Comparison of ENCODE assay signal across 19 mouse cellular contexts in the genomic region with DNA sequence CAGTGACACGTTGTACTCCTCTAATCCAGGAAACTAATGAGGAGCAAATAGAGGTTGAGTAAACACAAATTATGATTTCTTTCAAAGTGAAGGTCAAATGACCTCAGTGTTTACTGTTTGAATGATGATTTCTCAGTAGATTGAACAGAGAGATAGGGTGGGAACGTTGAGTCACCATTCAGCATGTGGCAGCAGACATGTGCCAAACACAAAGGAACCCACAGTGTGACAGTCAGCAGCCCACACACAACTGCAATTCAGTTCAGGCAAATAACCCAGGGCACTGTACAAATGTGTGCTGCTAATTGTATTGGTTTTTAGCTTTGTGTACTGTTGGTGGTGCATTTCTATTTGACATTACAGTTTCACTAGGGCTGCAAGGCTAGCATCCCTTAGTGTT.
A peak's percentile ranks its signal among the peaks of the same experiment; 100 is the strongest.
DNase-seq lines count a peak whose midpoint lies in the region; ATAC-seq and TF ChIP-seq lines count a peak whose summit lies in the region.
"Had no signal": no experiment of that assay in that cellular context is flagged by ENCODE, and none has a peak within 500 bp of the region (broad histone marks: within the 10 kb centered on the region; RNA-seq: fewer than 3 reads in every experiment).

No protein-coding gene starts in this region.

- H3K4me2 ChIP-seq in stomach, embryonic 15.5 days = no peak overlapping the region
- H3K4me2 ChIP-seq in stomach, postnatal 0 days (replicated peaks; ENCODE audit: low read depth) = no peak overlapping the region
- H3K4me2 ChIP-seq: embryonic facial prominence, embryonic 12.5 days; heart, embryonic 11.5 days; hindbrain, embryonic 14.5 days; limb, embryonic 13.5 days had no signal

- H3K36me3 ChIP-seq in stomach, embryonic 15.5 days = no peaks in the 10 kb centered on the region
- H3K36me3 ChIP-seq in stomach, postnatal 0 days (ENCODE audit: control insufficient read depth, insufficient read depth, low read length) = no peaks in the 10 kb centered on the region
- H3K36me3 ChIP-seq in heart, adult 2 months (ENCODE audit: control insufficient read depth, insufficient read depth, low read length) = no peaks in the 10 kb centered on the region
- H3K36me3 ChIP-seq: embryonic facial prominence, embryonic 12.5 days; limb, embryonic 13.5 days had no signal

- TF ChIP-seq CTCF in stomach, postnatal 0 days (IDR thresholded peaks at IDR 0.05; ENCODE audit: low read depth) = no peak
- no peak for TF ChIP-seq CTCF in heart, adult 2 months (IDR thresholded peaks at IDR 0.05)

- TF ChIP-seq EP300 in stomach, postnatal 0 days (optimal IDR thresholded peaks at IDR 0.05) = no peak
- no peak for TF ChIP-seq EP300 in heart, adult 2 months (IDR thresholded peaks at IDR 0.05; ENCODE audit: insufficient read depth, low read depth, low read length)

- no peak for DNase-seq in frontal cortex, postnatal 10 days (ENCODE audit: low spot score in 2 of 2)
- no peak for DNase-seq in stomach, postnatal 0 days (ENCODE audit: low spot score)
- DNase-seq in gonadal fat pad, adult 2 months (ENCODE audit: low read depth) = peak; percentile 34
- DNase-seq in telencephalon, adult 2 months (ENCODE audit: low read depth, low spot score) = peak; percentile 61
- no peak for DNase-seq in heart, adult 2 months
- DNase-seq in spleen, postnatal 10 days (ENCODE audit: low spot score in 2 of 2) = no peak
- DNase-seq: cerebellum, adult 2 months; gastrocnemius, postnatal 36 days; heart, postnatal 14 days; liver, postnatal 0 days; lung, postnatal 14 days; right cerebral cortex, postnatal 4 days had no signal

- TF ChIP-seq POLR2A in heart, adult 2 months (IDR thresholded peaks at IDR 0.05; ENCODE audit: insufficient read depth, low read depth, low read length) = no peak

- peak; percentile 52; the same call in 1 of the 2 replicates for ATAC-seq in frontal cortex, adult (ENCODE audit: low TSS enrichment)
- ATAC-seq in stomach, embryonic 15.5 days (ENCODE audit: insufficient read depth, low FRiP score, low read depth) = peak; percentile 47; the same call in 1 of the 2 replicates
- no peak for ATAC-seq in stomach, postnatal 0 days (ENCODE audit: low FRiP score, low TSS enrichment)
- ATAC-seq: intestine, embryonic 16.5 days; liver, postnatal 0 days had no signal

- H3K27me3 ChIP-seq in stomach, embryonic 15.5 days (replicated peaks) = no peaks in the 10 kb centered on the region
- no peaks in the 10 kb centered on the region for H3K27me3 ChIP-seq in stomach, postnatal 0 days (ENCODE audit: control insufficient read depth, insufficient read depth, low read length)
- no peaks in the 10 kb centered on the region for H3K27me3 ChIP-seq in heart, adult 2 months (ENCODE audit: control insufficient read depth, insufficient read depth, low read length)
- H3K27me3 ChIP-seq: embryonic facial prominence, embryonic 12.5 days; limb, embryonic 13.5 days had no signal

- no peaks in the 10 kb centered on the region for H3K9me3 ChIP-seq in stomach, embryonic 15.5 days
- no peaks in the 10 kb centered on the region for H3K9me3 ChIP-seq in stomach, postnatal 0 days (ENCODE audit: control insufficient read depth, low read length)
- H3K9me3 ChIP-seq: embryonic facial prominence, embryonic 12.5 days; limb, embryonic 13.5 days had no signal

- H3K9ac ChIP-seq in stomach, embryonic 15.5 days = no peak overlapping the region
- H3K9ac ChIP-seq in stomach, postnatal 0 days (ENCODE audit: low read length) = no peak overlapping the region
- no peak overlapping the region for H3K9ac ChIP-seq in heart, adult 2 months (ENCODE audit: low read depth, low read length)
- H3K9ac ChIP-seq: embryonic facial prominence, embryonic 12.5 days; hindbrain, embryonic 14.5 days; limb, embryonic 13.5 days; liver, postnatal 0 days had no signal

- H3K79me2 ChIP-seq in heart, adult 2 months (replicated peaks; ENCODE audit: control insufficient read depth, insufficient read depth, low read length) = no peaks in the 10 kb centered on the region

- intact Hi-C loops in heart, adult 2 months (cut with DNase I) = no loop called here

- H3K4me3 ChIP-seq in stomach, embryonic 15.5 days (replicated peaks) = no peak overlapping the region
- H3K4me3 ChIP-seq in stomach, postnatal 0 days (ENCODE audit: low read depth, low read length) = no peak overlapping the region
- H3K4me3 ChIP-seq in heart, adult 2 months = no peak overlapping the region
- H3K4me3 ChIP-seq: embryonic facial prominence, embryonic 12.5 days; limb, embryonic 13.5 days had no signal

- no peak overlapping the region for H3K27ac ChIP-seq in stomach, embryonic 15.5 days
- H3K27ac ChIP-seq in stomach, postnatal 0 days (replicated peaks) = no peak overlapping the region
- no peak overlapping the region for H3K27ac ChIP-seq in heart, adult 2 months
- H3K27ac ChIP-seq: embryonic facial prominence, embryonic 12.5 days; hindbrain, embryonic 14.5 days; limb, embryonic 13.5 days had no signal

- 21% methylated on average over 2 of the region's 2 CpGs for WGBS in stomach, embryonic 15.5 days
- 17% methylated on average over 2 of the region's 2 CpGs for WGBS in stomach, postnatal 0 days
- 29% methylated on average over 2 of the region's 2 CpGs for WGBS in heart, adult 2 months

- no peaks in the 10 kb centered on the region for H3K4me1 ChIP-seq in stomach, embryonic 15.5 days
- no peaks in the 10 kb centered on the region for H3K4me1 ChIP-seq in stomach, postnatal 0 days (replicated peaks; ENCODE audit: control insufficient read depth, insufficient read depth)
- H3K4me1 ChIP-seq in heart, adult 2 months (ENCODE audit: control insufficient read depth, insufficient read depth, low read length) = no peaks in the 10 kb centered on the region
- H3K4me1 ChIP-seq: embryonic facial prominence, embryonic 12.5 days had no signal

Comparison
In these comparisons a context has a peak if more than half of its experiments do, and no peak if none do; other contexts are left out.
1. DNase-seq: peak in gonadal fat pad, adult 2 months (single experiment) and telencephalon, adult 2 months (single experiment); none in frontal cortex, postnatal 10 days (0 of 2), stomach, postnatal 0 days (single experiment), heart, adult 2 months (0 of 2) and spleen, postnatal 10 days (0 of 2).